Mouse (Mus musculus): ENCODE results near the gene Ulk3. TPM values are rescaled to one million over a fixed set of nuclear protein-coding genes. Genes with fewer than 3 reads are reported as not detected.

Gene Ulk3
- polyA plus RNA-seq, 1 experiment = 5.4 TPM

- no peak for TF ChIP-seq USF1 (IDR thresholded peaks at IDR 0.05; ENCODE audit: low read depth)
- peak; percentile 27 for TF ChIP-seq MYOD1 (IDR thresholded peaks at IDR 0.05; ENCODE audit: control insufficient read depth, insufficient read length, low read depth)
- H3K79me3 ChIP-seq (ENCODE audit: low read depth) = no peaks in the 10 kb centered on the region
- no peaks in the 10 kb centered on the region for H3K27me3 ChIP-seq (ENCODE audit: control insufficient read depth, insufficient read depth, insufficient read length)
- H3K4me3 ChIP-seq (ENCODE audit: insufficient read depth, poor library complexity, severe bottlenecking) = no peak overlapping the region
- H3K79me2 ChIP-seq (ENCODE audit: control insufficient read depth, insufficient read depth) = peaks cover 8% of the 10 kb centered on the region
- peaks cover 10% of the 10 kb centered on the region for H3K36me3 ChIP-seq (ENCODE audit: control insufficient read depth, insufficient read depth)
- no peak overlapping the region for H3ac ChIP-seq (ENCODE audit: control insufficient read depth, insufficient read length, low read depth)
These were observed 11.5 kb downstream of the Ulk3 start for GRCm38 (mm10) chr9:57600620-57601352.

- no peak for TF ChIP-seq FOSL1 (IDR thresholded peaks at IDR 0.05; ENCODE audit: insufficient read depth, low read length, poor library complexity, severe bottlenecking)
- peak; percentile 96 for TF ChIP-seq MYOD1 (IDR thresholded peaks at IDR 0.05; ENCODE audit: control insufficient read depth, insufficient read length, low read depth)
- no peaks in the 10 kb centered on the region for H3K79me3 ChIP-seq (ENCODE audit: low read depth)
- peaks cover 7% of the 10 kb centered on the region for H3K36me3 ChIP-seq (ENCODE audit: control insufficient read depth, insufficient read depth)
- no peak overlapping the region for H3ac ChIP-seq (ENCODE audit: control insufficient read depth, insufficient read length, low read depth)
- no peak overlapping the region for H3K4me3 ChIP-seq (ENCODE audit: insufficient read depth, poor library complexity, severe bottlenecking)
- H3K27me3 ChIP-seq (ENCODE audit: control insufficient read depth, insufficient read depth, insufficient read length) = no peaks in the 10 kb centered on the region
- peaks cover 8% of the 10 kb centered on the region for H3K79me2 ChIP-seq (ENCODE audit: control insufficient read depth, insufficient read depth)
These were observed 12.1 kb downstream of the Ulk3 start for GRCm38 (mm10) chr9:57601353-57601706.

GRCm38 (mm10) chr9:57602098-57602497 is 12.8 kb downstream of the Ulk3 start:
- Histone ChIP-seq H3K79me3 (ENCODE audit: low read depth) (no peaks in the 10 kb centered on the region), H3ac (ENCODE audit: control insufficient read depth, insufficient read length, low read depth) (no peak overlapping the region), H3K36me3 (ENCODE audit: control insufficient read depth, insufficient read depth) (peaks cover 3% of the 10 kb centered on the region), H3K79me2 (ENCODE audit: control insufficient read depth, insufficient read depth) (peaks cover 8% of the 10 kb centered on the region), H3K27me3 (ENCODE audit: control insufficient read depth, insufficient read depth, insufficient read length) (no peaks in the 10 kb centered on the region), H3K4me3 (ENCODE audit: insufficient read depth, poor library complexity, severe bottlenecking) (no peak overlapping the region)
- TF ChIP-seq MYOG (IDR thresholded peaks at IDR 0.05; ENCODE audit: control insufficient read depth, extremely low read depth, insufficient read length) (no peak), MYOD1 (IDR thresholded peaks at IDR 0.05; ENCODE audit: control insufficient read depth, insufficient read length, low read depth) (no peak), MAX (IDR thresholded peaks at IDR 0.05) (no peak), USF1 (IDR thresholded peaks at IDR 0.05; ENCODE audit: low read depth) (peak; percentile 70)

GRCm38 (mm10) chr9:57604875-57605274 is 15.6 kb downstream of the Ulk3 start:
- Histone ChIP-seq H3K27me3 (ENCODE audit: control insufficient read depth, insufficient read depth, insufficient read length) (no peaks in the 10 kb centered on the region), H3K4me3 (ENCODE audit: insufficient read depth, poor library complexity, severe bottlenecking) (no peak overlapping the region), H3K36me3 (ENCODE audit: control insufficient read depth, insufficient read depth) (peaks cover 3% of the 10 kb centered on the region), H3ac (ENCODE audit: control insufficient read depth, insufficient read length, low read depth) (no peak overlapping the region), H3K79me2 (ENCODE audit: control insufficient read depth, insufficient read depth) (peaks cover 8% of the 10 kb centered on the region), H3K79me3 (ENCODE audit: low read depth) (no peaks in the 10 kb centered on the region)
- TF ChIP-seq FOSL1 (IDR thresholded peaks at IDR 0.05; ENCODE audit: insufficient read depth, low read length, poor library complexity, severe bottlenecking) (no peak), CEBPB (IDR thresholded peaks at IDR 0.05; ENCODE audit: low read depth) (no peak), MYOG (IDR thresholded peaks at IDR 0.05; ENCODE audit: control insufficient read depth, extremely low read depth, insufficient read length) (no peak), MAX (IDR thresholded peaks at IDR 0.05) (no peak), USF1 (IDR thresholded peaks at IDR 0.05; ENCODE audit: low read depth) (no peak), MYOD1 (IDR thresholded peaks at IDR 0.05; ENCODE audit: control insufficient read depth, insufficient read length, low read depth) (no peak), CTCF (IDR thresholded peaks at IDR 0.05; ENCODE audit: control insufficient read depth, insufficient read depth, insufficient read length) (no peak)

GRCm38 (mm10) chr9:57605503-57605902 is 16.3 kb downstream of the Ulk3 start:
- H3K4me3 ChIP-seq (ENCODE audit: insufficient read depth, poor library complexity, severe bottlenecking) = no peak overlapping the region
- no peaks in the 10 kb centered on the region for H3K27me3 ChIP-seq (ENCODE audit: control insufficient read depth, insufficient read depth, insufficient read length)
- H3K79me3 ChIP-seq (ENCODE audit: low read depth) = no peaks in the 10 kb centered on the region
- H3ac ChIP-seq (ENCODE audit: control insufficient read depth, insufficient read length, low read depth) = no peak overlapping the region
- H3K79me2 ChIP-seq (ENCODE audit: control insufficient read depth, insufficient read depth) = peaks cover 8% of the 10 kb centered on the region
- peaks cover 3% of the 10 kb centered on the region for H3K36me3 ChIP-seq (ENCODE audit: control insufficient read depth, insufficient read depth)
- TF ChIP-seq CEBPB (IDR thresholded peaks at IDR 0.05; ENCODE audit: low read depth) (no peak), FOSL1 (IDR thresholded peaks at IDR 0.05; ENCODE audit: insufficient read depth, low read length, poor library complexity, severe bottlenecking) (no peak), MAX (IDR thresholded peaks at IDR 0.05) (no peak)

- Histone ChIP-seq H3K4me3 (ENCODE audit: insufficient read depth, poor library complexity, severe bottlenecking) (no peak within 1 kb of the TSS), H3K79me3 (ENCODE audit: low read depth) (no peaks in the 10 kb centered on the region), H3K79me2 (ENCODE audit: control insufficient read depth, insufficient read depth) (peaks cover 8% of the 10 kb centered on the region), H3K36me3 (ENCODE audit: control insufficient read depth, insufficient read depth) (peaks cover 3% of the 10 kb centered on the region), H3ac (ENCODE audit: control insufficient read depth, insufficient read length, low read depth) (no peak within 1 kb of the TSS), H3K27me3 (ENCODE audit: control insufficient read depth, insufficient read depth, insufficient read length) (no peaks in the 10 kb centered on the region)
- no peak for TF ChIP-seq CTCF (IDR thresholded peaks at IDR 0.05; ENCODE audit: control insufficient read depth, insufficient read depth, insufficient read length)
- no peak for TF ChIP-seq FOSL1 (IDR thresholded peaks at IDR 0.05; ENCODE audit: insufficient read depth, low read length, poor library complexity, severe bottlenecking)
- TF ChIP-seq USF1 (IDR thresholded peaks at IDR 0.05; ENCODE audit: low read depth) = no peak
- no peak for TF ChIP-seq MYOD1 (IDR thresholded peaks at IDR 0.05; ENCODE audit: control insufficient read depth, insufficient read length, low read depth)
- no peak for TF ChIP-seq CEBPB (IDR thresholded peaks at IDR 0.05; ENCODE audit: low read depth)
- no peak for TF ChIP-seq MAX (IDR thresholded peaks at IDR 0.05)
- TF ChIP-seq MYOG (IDR thresholded peaks at IDR 0.05; ENCODE audit: control insufficient read depth, extremely low read depth, insufficient read length) = no peak
These were observed 17.0 kb downstream of the Ulk3 start, which contains the start of gene Cplx3 for GRCm38 (mm10) chr9:57606139-57606851. Gene Cplx3, minus strand, starts transcription at chr9:57606281.
